Mouse (Mus musculus): Measurements from ENCODE around the gene Leng9.

DNA sequence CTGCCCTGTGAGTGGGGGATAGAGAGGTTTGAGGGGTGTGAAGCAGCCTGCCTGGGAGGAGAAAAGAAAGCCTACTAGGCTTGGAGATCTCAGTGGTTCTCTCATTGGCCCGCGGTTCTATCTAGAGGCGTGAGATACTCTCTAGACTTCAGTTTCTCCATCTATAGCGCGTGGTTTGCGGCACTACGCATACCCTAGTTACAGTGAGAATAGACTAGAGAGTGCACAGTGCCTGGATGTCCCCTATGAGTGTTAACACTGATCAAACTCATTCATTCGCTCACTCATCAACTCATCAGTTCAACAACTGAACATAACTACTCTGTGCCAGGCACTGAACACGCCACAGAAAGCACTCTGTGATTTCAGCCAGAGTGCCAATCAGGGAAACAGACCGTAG is 27.4 kb downstream of the Leng9 start:
- TF ChIP-seq CHD1 (IDR thresholded peaks at IDR 0.05; ENCODE audit: low read depth, low read length) (no peak), JUND (IDR thresholded peaks at IDR 0.05; ENCODE audit: low read depth, low read length) (no peak), POLR2A (IDR thresholded peaks at IDR 0.05; ENCODE audit: control insufficient read depth in 1 of 2, insufficient read depth in 1 of 2, low read depth in 1 of 2, low read length in 2 of 2, poor library complexity in 1 of 2) (no peak), CTCF (IDR thresholded peaks at IDR 0.05 in 2 of 3, conservative IDR thresholded peaks at IDR 0.05 in 1 of 3; ENCODE audit: control insufficient read depth in 1 of 3, insufficient read depth in 1 of 3, low read depth in 2 of 3, low read length in 3 of 3, poor library complexity in 1 of 3, severe bottlenecking in 1 of 3) (no peak), ZKSCAN1 (IDR thresholded peaks at IDR 0.05; ENCODE audit: low read depth, low read length) (no peak), BHLHE40 (IDR thresholded peaks at IDR 0.05; ENCODE audit: borderline replicate concordance, low read depth, low read length) (no peak), RAD21 (IDR thresholded peaks at IDR 0.05; ENCODE audit: low read depth, low read length) (no peak), GATA1 (IDR thresholded peaks at IDR 0.05; ENCODE audit: low read depth, low read length) (no peak), E2F4 (IDR thresholded peaks at IDR 0.05; ENCODE audit: borderline replicate concordance, low read depth, low read length) (no peak), EP300 (IDR thresholded peaks at IDR 0.05; ENCODE audit: low read depth in 1 of 2, low read length in 2 of 2) (no peak), ETS1 (IDR thresholded peaks at IDR 0.05; ENCODE audit: low read depth, low read length) (no peak)

Measured in MEL (cell line).